Mouse (Mus musculus): ENCODE measurements around the gene Rab3d.

DNA sequence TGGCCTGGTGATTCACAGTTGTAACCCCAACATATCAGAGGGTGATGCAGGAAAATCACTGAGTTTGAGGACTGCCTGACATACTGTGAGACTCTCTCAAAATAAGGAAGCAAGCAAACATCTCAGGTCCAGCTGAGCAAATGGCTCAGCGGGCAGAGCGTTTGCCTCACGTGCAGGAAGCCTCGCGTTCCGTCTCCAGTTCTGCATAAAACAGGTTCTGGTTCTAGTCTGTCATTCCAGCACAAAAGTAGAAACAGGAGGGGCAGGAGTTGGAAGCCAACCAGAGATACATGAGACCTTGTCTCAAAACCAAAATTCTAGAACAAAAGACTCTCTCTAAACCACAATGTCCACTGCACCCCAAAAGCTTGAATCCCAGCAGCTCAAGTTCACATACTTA is 8.8 kb upstream of the Rab3d start:
- TF ChIP-seq CTCF (IDR thresholded peaks at IDR 0.05; ENCODE audit: borderline replicate concordance, control insufficient read depth, extremely low read depth, insufficient read depth, low read length, poor library complexity) (no peak), POLR2A (IDR thresholded peaks at IDR 0.05; ENCODE audit: control insufficient read depth, extremely low read depth, insufficient read depth, low read length, poor library complexity) (no peak)
